Mouse (Mus musculus) natural killer cell, adult 2 months (primary cell): Measurements from ENCODE around the gene Inafm1.
"Not testable (repeated sequence)": the region's sequence is repeated elsewhere in the genome, so short reads cannot be mapped to it uniquely, and the experiment has no call there.

Experiments
- DNase-seq, 2 experiments: peaks; one replicate each; pipeline ENCODE4 v3.0.0; 2022; ENCODE audit warnings: low spot score in 2 of 2

Inafm1 gene

GRCm38 (mm10) chr7:16297616-16298015, 24.2 kb upstream of the Inafm1 start:
- no peak for DNase-seq

GRCm38 (mm10) chr7:16296766-16297390, 23.5 kb upstream of the Inafm1 start:
- peak; percentile 93 to 95 for DNase-seq

GRCm38 (mm10) chr7:16296146-16296545, 22.7 kb upstream of the Inafm1 start:
- DNase-seq: no peak

GRCm38 (mm10) chr7:16295321-16295900, 22.0 kb upstream of the Inafm1 start:
- DNase-seq: peak; percentile 78 to 81

GRCm38 (mm10) chr7:16294837-16295236, 21.4 kb upstream of the Inafm1 start:
- peak; percentile 94 to 95 for DNase-seq

GRCm38 (mm10) chr7:16294346-16294745, 20.9 kb upstream of the Inafm1 start:
- DNase-seq: peak; percentile 43 to 50

GRCm38 (mm10) chr7:16287791-16288190, 14.4 kb upstream of the Inafm1 start:
- DNase-seq: no peak

GRCm38 (mm10) chr7:16287016-16287415, 13.6 kb upstream of the Inafm1 start:
- no peak for DNase-seq

- DNase-seq: peak; percentile 100
These were observed 12.9 kb upstream of the Inafm1 start, which contains the start of gene Ccdc9 for GRCm38 (mm10) chr7:16286026-16286961. Gene Ccdc9 (minus strand): TSS chr7:16286795.

GRCm38 (mm10) chr7:16285450-16286025, 12.1 kb upstream of the Inafm1 start:
- peak; percentile 59 to 60 for DNase-seq

GRCm38 (mm10) chr7:16284904-16285303, 11.5 kb upstream of the Inafm1 start:
- no peak for DNase-seq

- no peak for DNase-seq
These were observed 10.6 kb upstream of the Inafm1 start for GRCm38 (mm10) chr7:16284001-16284400.

GRCm38 (mm10) chr7:16282334-16282733, 8.9 kb upstream of the Inafm1 start:
- DNase-seq: no peak

GRCm38 (mm10) chr7:16280721-16281120, 7.3 kb upstream of the Inafm1 start:
- no peak for DNase-seq

GRCm38 (mm10) chr7:16274922-16275890, 1.8 kb upstream of the Inafm1 start:
- DNase-seq: no peak

- DNase-seq: peak; percentile 81 to 83
These were observed 336 bp upstream of the Inafm1 start for GRCm38 (mm10) chr7:16273766-16274140.

GRCm38 (mm10) chr7:16272681-16273080, 736 bp downstream of the Inafm1 start:
- DNase-seq: peak in 1 of 2 experiments; percentile 53

GRCm38 (mm10) chr7:16271139-16271538, 2.3 kb downstream of the Inafm1 start:
- DNase-seq: no peak

GRCm38 (mm10) chr7:16266593-16266992, 6.8 kb downstream of the Inafm1 start:
- not testable (repeated sequence) for DNase-seq

GRCm38 (mm10) chr7:16265856-16266255, 7.6 kb downstream of the Inafm1 start:
- DNase-seq: no peak

GRCm38 (mm10) chr7:16263843-16264242, 9.6 kb downstream of the Inafm1 start:
- no peak for DNase-seq
